Mouse (Mus musculus) spleen, adult 18-20 months (tissue): Measurements from ENCODE around the gene Gm5797.
A peak's percentile ranks its signal among the peaks of the same experiment; 100 is the strongest.
"Not testable (repeated sequence)": the region's sequence is repeated elsewhere in the genome, so short reads cannot be mapped to it uniquely, and the experiment has no call there.

ENCODE experiments used
- DNase-seq, 2 experiments: peaks; one replicate each; pipeline ENCODE4 v3.0.0; 2022; ENCODE audit warnings: mixed read lengths in 2 of 2

Gene Gm5797

GRCm38 (mm10) chr14:7332295-7332694 lies at the start of gene Gm5797:
Gm5797 (minus strand) TSS chr14:7332395.
- not testable (repeated sequence) for DNase-seq

- DNase-seq: not testable (repeated sequence)
Observed at GRCm38 (mm10) chr14:7365034-7365433, 32.8 kb upstream of the Gm5797 start, which contains the start of gene Gm8374. Gm8374 (minus strand) TSS chr14:7365134.

- DNase-seq: peak; percentile 2 to 4
Observed at GRCm38 (mm10) chr14:7315093-7315492, 17.1 kb downstream of the Gm5797 start.

- peak; percentile 1 to 2 for DNase-seq
Observed at GRCm38 (mm10) chr14:7314661-7315060, 17.5 kb downstream of the Gm5797 start, which contains the start of gene Gm3739. Gm3739 (minus strand) TSS chr14:7315049.
